In the genomic region with DNA sequence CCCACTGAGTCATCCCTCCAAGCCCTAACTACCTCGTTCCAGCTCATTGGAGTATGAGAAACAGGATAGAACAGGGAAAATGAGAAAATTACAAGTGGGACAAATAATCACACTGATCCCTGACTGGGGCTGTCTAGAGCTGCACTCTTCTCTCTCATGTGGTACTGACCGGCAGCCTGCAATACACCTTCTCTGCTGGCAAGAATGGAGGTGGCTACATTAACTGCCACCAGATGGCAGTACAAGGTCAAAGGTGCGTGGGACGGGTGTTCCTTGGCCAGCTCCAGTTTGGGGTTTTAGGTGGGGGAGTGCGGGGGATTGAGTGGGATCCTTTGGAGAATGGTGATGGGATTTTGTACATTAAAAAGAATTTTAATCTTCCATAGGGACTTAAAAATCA, we compare ENCODE assay signal across 9 mouse cellular contexts. TPM values are rescaled to one million over a fixed set of nuclear protein-coding genes. Genes with fewer than 3 reads are reported as not detected.
DNase-seq lines count a peak whose midpoint lies in the region; ATAC-seq lines count a peak whose summit lies in the region.
"Had no signal": no experiment of that assay in that cellular context is flagged by ENCODE, and none has a peak within 500 bp of the region (broad histone marks: within the 10 kb centered on the region; RNA-seq: fewer than 3 reads in every experiment).

No protein-coding gene starts in this region.

- H3K36me3 ChIP-seq in embryonic facial prominence, embryonic 10.5 days (replicated peaks) = no peaks in the 10 kb centered on the region
- no peaks in the 10 kb centered on the region for H3K36me3 ChIP-seq in hindbrain, embryonic 13.5 days
- H3K36me3 ChIP-seq in limb, embryonic 13.5 days = no peaks in the 10 kb centered on the region
- H3K36me3 ChIP-seq in midbrain, embryonic 16.5 days (ENCODE audit: control insufficient read depth, insufficient read depth, low read length) = no peaks in the 10 kb centered on the region

- WGBS in embryonic facial prominence, embryonic 10.5 days = 19% methylated on average over 5 of the region's 5 CpGs
- 21% methylated on average over 5 of the region's 5 CpGs for whole genome bisulfite sequencing in hindbrain, embryonic 13.5 days
- WGBS in limb, embryonic 13.5 days = 12% methylated on average over 5 of the region's 5 CpGs
- 12% methylated on average over 5 of the region's 5 CpGs for WGBS in midbrain, embryonic 16.5 days

- no peak overlapping the region for H3K9ac ChIP-seq in hindbrain, embryonic 13.5 days
- H3K9ac ChIP-seq in limb, embryonic 13.5 days = no peak overlapping the region
- no peak overlapping the region for H3K9ac ChIP-seq in midbrain, embryonic 16.5 days (ENCODE audit: low read depth, low read length)

- intact Hi-C loops in left cerebral cortex, postnatal 10 days (cut with DNase I) = loop anchor here (10.0 kb wide), 1 partner anchor 655 kb away; no protein-coding TSS in a partner anchor

- H3K27ac ChIP-seq in embryonic facial prominence, embryonic 10.5 days (replicated peaks) = no peak overlapping the region
- no peak overlapping the region for H3K27ac ChIP-seq in hindbrain, embryonic 13.5 days
- no peak overlapping the region; the same call in 1 of the 2 replicates for H3K27ac ChIP-seq in limb, embryonic 13.5 days
- H3K27ac ChIP-seq in midbrain, embryonic 16.5 days (ENCODE audit: low read length) = no peak overlapping the region

- ATAC-seq in hindbrain, embryonic 13.5 days (ENCODE audit: low FRiP score) = 0 out of 2 replicates have a peak, but pooled peaks have one; percentile 25
- ATAC-seq in limb, embryonic 13.5 days (ENCODE audit: low FRiP score, low read depth) = peak; percentile 51; the same call in 1 of the 2 replicates
- ATAC-seq in midbrain, embryonic 16.5 days = peak; percentile 66

- H3K4me1 ChIP-seq in embryonic facial prominence, embryonic 10.5 days = peaks cover under 1% of the 10 kb centered on the region; the same call in 1 of the 2 replicates
- H3K4me1 ChIP-seq in hindbrain, embryonic 13.5 days (replicated peaks) = no peaks in the 10 kb centered on the region
- no peaks in the 10 kb centered on the region for H3K4me1 ChIP-seq in limb, embryonic 13.5 days
- peaks cover 1% of the 10 kb centered on the region; the same call in 1 of the 2 replicates for H3K4me1 ChIP-seq in midbrain, embryonic 16.5 days (ENCODE audit: control insufficient read depth, insufficient read depth, low read length)

- no peak overlapping the region for H3K4me2 ChIP-seq in hindbrain, embryonic 13.5 days
- no peak overlapping the region for H3K4me2 ChIP-seq in limb, embryonic 13.5 days (replicated peaks)
- no peak overlapping the region for H3K4me2 ChIP-seq in midbrain, embryonic 16.5 days (ENCODE audit: low read length)

- DNase-seq in left cerebral cortex, adult 18-20 months (ENCODE audit: low spot score in 2 of 2) = peak; percentile 21 to 22
- DNase-seq in left cerebral cortex, postnatal 10 days (ENCODE audit: extremely low spot score in 1 of 2, low spot score in 2 of 2) = no peak
- peak; percentile 39 for DNase-seq in adrenal gland, postnatal 25 days
- DNase-seq in embryonic facial prominence, embryonic 10.5 days (ENCODE audit: low spot score) = peak; percentile 65
- peak; percentile 27 to 46 for DNase-seq in thymus, adult 18-20 months

- no peaks in the 10 kb centered on the region for H3K9me3 ChIP-seq in embryonic facial prominence, embryonic 10.5 days
- no peaks in the 10 kb centered on the region for H3K9me3 ChIP-seq in hindbrain, embryonic 13.5 days
- no peaks in the 10 kb centered on the region for H3K9me3 ChIP-seq in limb, embryonic 13.5 days
- H3K9me3 ChIP-seq in midbrain, embryonic 16.5 days (replicated peaks; ENCODE audit: control insufficient read depth, low read length, poor library complexity, severe bottlenecking) = no peaks in the 10 kb centered on the region

- no peak overlapping the region for H3K4me3 ChIP-seq in embryonic facial prominence, embryonic 10.5 days
- H3K4me3 ChIP-seq in hindbrain, embryonic 13.5 days = no peak overlapping the region
- H3K4me3 ChIP-seq in limb, embryonic 13.5 days = no peak overlapping the region
- no peak overlapping the region for H3K4me3 ChIP-seq in midbrain, embryonic 16.5 days (ENCODE audit: low read depth, low read length)

- H3K27me3 ChIP-seq in embryonic facial prominence, embryonic 10.5 days (replicated peaks; ENCODE audit: low read depth, poor library complexity, severe bottlenecking) = no peaks in the 10 kb centered on the region
- no peaks in the 10 kb centered on the region for H3K27me3 ChIP-seq in hindbrain, embryonic 13.5 days
- H3K27me3 ChIP-seq in limb, embryonic 13.5 days = no peaks in the 10 kb centered on the region
- no peaks in the 10 kb centered on the region for H3K27me3 ChIP-seq in midbrain, embryonic 16.5 days (ENCODE audit: control insufficient read depth, insufficient read depth, low read depth, low read length)

RNA-seq across cellular contexts. Expression of gene Thnsl2, which starts 5.3 kb away (rescaled TPM):
- total RNA-seq in left cerebral cortex, adult 18-20 months (2021) = 1 to 10 TPM; 3.8 to 5.6 TPM
- 1 to 10 TPM; 3.0 to 3.9 TPM for total RNA-seq in left cerebral cortex, postnatal 10 days (2021)
- 15.9 and 22.8 TPM in 2 replicates for total RNA-seq in adrenal gland, postnatal 25 days (2021)
- 5.3 TPM in 2 replicates for polyA plus RNA-seq in embryonic facial prominence, embryonic 10.5 days (2016; fragmentation: Nextera tagmentation; extraction: Ambion mirVana)
- 4.2 and 4.6 TPM in 2 replicates for polyA plus RNA-seq in hindbrain, embryonic 13.5 days (2015; fragmentation: Nextera tagmentation; extraction: Ambion mirVana)
- polyA plus RNA-seq in limb, embryonic 13.5 days (2015; fragmentation: Nextera tagmentation; extraction: Ambion mirVana) = 6.1 and 7.6 TPM in 2 replicates
- 3.4 and 4.0 TPM in 2 replicates for polyA plus RNA-seq in midbrain, embryonic 16.5 days (2015; fragmentation: Nextera tagmentation; extraction: Ambion mirVana)

RNA-seq across cellular contexts. Expression of gene Fabp1, which starts 50.1 kb away (rescaled TPM):
- total RNA-seq in left cerebral cortex, adult 18-20 months (2021) = not detected
- total RNA-seq in left cerebral cortex, postnatal 10 days (2021) = not detected
- total RNA-seq in adrenal gland, postnatal 25 days (2021) = 55.1 TPM in 1 of 2 replicates, not detected in the other
- polyA plus RNA-seq in embryonic facial prominence, embryonic 10.5 days (2016; fragmentation: Nextera tagmentation; extraction: Ambion mirVana) = not detected in 2 replicates
- not detected in 2 replicates for polyA plus RNA-seq in hindbrain, embryonic 13.5 days (2015; fragmentation: Nextera tagmentation; extraction: Ambion mirVana)
- 0.48 and 2.0 TPM in 2 replicates for polyA plus RNA-seq in limb, embryonic 13.5 days (2015; fragmentation: Nextera tagmentation; extraction: Ambion mirVana)
- not detected in 2 replicates for polyA plus RNA-seq in midbrain, embryonic 16.5 days (2015; fragmentation: Nextera tagmentation; extraction: Ambion mirVana)
- total RNA-seq: left cerebral cortex, adult 8-10 months had no signal

Comparison
In these comparisons a context has a peak if more than half of its experiments do, and no peak if none do; other contexts are left out.
1. DNase-seq: peak in left cerebral cortex, adult 18-20 months (2 of 2), adrenal gland, postnatal 25 days (single experiment), embryonic facial prominence, embryonic 10.5 days (single experiment) and thymus, adult 18-20 months (2 of 2); none in left cerebral cortex, postnatal 10 days (0 of 2).
2. Peak in every context shown above with its lines, with median percentiles within 50 percentile points of each other: ATAC-seq.